Mouse (Mus musculus) kidney, embryonic 16.5 days (tissue): ENCODE data around the gene Sptlc2. TPM values are rescaled to one million over a fixed set of nuclear protein-coding genes. Genes with fewer than 3 reads are reported as not detected.
"Not testable (repeated sequence)": the region's sequence is repeated elsewhere in the genome, so short reads cannot be mapped to it uniquely, and the experiment has no call there.

Experiments
- ATAC-seq: fragments of 200-750 bp; cut with Nextera tagmentation; 2 replicates; pipeline ENCODE4 v1.8.0; 2017; ENCODE audit warnings: moderate TSS enrichment; ENCODE audit not compliant: low FRiP score, low TSS enrichment
- H3K27ac ChIP-seq: fragments of 300-500 bp; sonication (generic); 2 replicates; pipeline ENCODE4 v1.5.1; 2014; ENCODE audit warnings: low read length
- H3K27me3 ChIP-seq: fragments of 300-500 bp; sonication (generic); 2 replicates; pipeline ENCODE4 v1.6.1; 2014; ENCODE audit warnings: low read length, control low read depth, mixed read lengths; ENCODE audit not compliant: insufficient read depth
- H3K36me3 ChIP-seq: fragments of 300-500 bp; sonication (generic); 2 replicates; pipeline ENCODE4 v1.6.1; 2014; ENCODE audit warnings: low read length, control low read depth, mixed read lengths; ENCODE audit not compliant: insufficient read depth
- H3K4me1 ChIP-seq: fragments of 300-500 bp; sonication (generic); 2 replicates; pipeline ENCODE4 v1.6.1; 2014; ENCODE audit warnings: low read length, control low read depth, mixed read lengths; ENCODE audit not compliant: insufficient read depth
- H3K4me2 ChIP-seq: fragments of 300-500 bp; sonication (generic); replicated peaks from 2 replicates; pipeline ENCODE4 v1.6.1; 2014; ENCODE audit warnings: low read depth, low read length
- H3K4me3 ChIP-seq: fragments of 300-500 bp; sonication (generic); 2 replicates; pipeline ENCODE4 v1.5.1; 2014; ENCODE audit warnings: mild to moderate bottlenecking, low read length
- H3K9ac ChIP-seq: fragments of 300-500 bp; sonication (generic); replicated peaks from 2 replicates; pipeline ENCODE4 v1.6.1; 2014; ENCODE audit warnings: low read length
- H3K9me3 ChIP-seq: fragments of 300-500 bp; sonication (generic); 2 replicates; pipeline ENCODE4 v1.6.1; 2016; ENCODE audit warnings: low read length, control low read depth
- WGBS: fragments of 180-500 bp; shearing (Covaris S2); extraction: QIAGEN DNeasy Blood & Tissue Kit; methylation state at CpG from one replicate; pipeline ENCODE4 v1.1.7; 2014; 5-methylcytosine and 5-hydroxymethylcytosine counted together
- polyA plus RNA-seq: library from polyadenylated mRNA; unstranded; fragments of >200 nt; fragmentation: Nextera tagmentation; extraction: Ambion mirVana; gene quantifications from 2 replicates; pipeline ENCODE4 v1.2.1, GENCODE M21; 2015

The Sptlc2 gene
- polyA plus RNA-seq, 1 experiment from 2014 or later = 84.9 TPM

DNA sequence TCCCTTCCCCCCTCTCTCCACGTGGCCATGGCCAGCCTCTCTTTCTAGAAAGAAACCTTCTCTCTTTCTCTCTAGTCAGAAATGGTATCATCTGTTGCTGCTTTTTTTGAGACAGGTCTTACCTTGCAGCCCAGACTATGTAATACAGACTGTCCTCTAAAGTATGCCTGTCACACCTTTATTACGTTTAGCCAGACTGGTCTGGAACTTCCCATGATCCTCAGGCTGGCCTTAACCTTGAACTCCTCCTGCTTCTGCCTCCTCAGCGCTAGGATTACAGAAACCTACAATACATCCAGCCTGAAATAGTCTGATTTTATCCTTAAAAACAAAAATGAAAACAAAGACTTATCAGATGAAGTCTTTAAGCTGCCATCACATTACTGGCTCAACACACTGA lies 68.9 kb downstream of the Sptlc2 start:
- no peak overlapping the region for H3K4me2 ChIP-seq
- H3K27me3 ChIP-seq = no peaks in the 10 kb centered on the region
- ATAC-seq = no peak
- no peak overlapping the region for H3K4me3 ChIP-seq
- no peak overlapping the region for H3K27ac ChIP-seq
- H3K9me3 ChIP-seq = no peaks in the 10 kb centered on the region
- no peaks in the 10 kb centered on the region; the same call in 1 of the 2 replicates for H3K36me3 ChIP-seq
- H3K4me1 ChIP-seq = no peaks in the 10 kb centered on the region
- 83% methylated on average over 3 of the region's 3 CpGs for WGBS
- H3K9ac ChIP-seq = no peak overlapping the region

- no peaks in the 10 kb centered on the region for H3K9me3 ChIP-seq
- H3K4me1 ChIP-seq = no peaks in the 10 kb centered on the region
- ATAC-seq = no peak
- no peaks in the 10 kb centered on the region for H3K27me3 ChIP-seq
- no peak overlapping the region for H3K4me3 ChIP-seq
- WGBS = 83% methylated on average over 1 of the region's 1 CpGs
- H3K4me2 ChIP-seq = no peak overlapping the region
- H3K9ac ChIP-seq = no peak overlapping the region
- no peak overlapping the region for H3K27ac ChIP-seq
- no peaks in the 10 kb centered on the region; the same call in 1 of the 2 replicates for H3K36me3 ChIP-seq
These were observed 70.2 kb downstream of the Sptlc2 start for GRCm38 (mm10) chr12:87317951-87318350.

DNA sequence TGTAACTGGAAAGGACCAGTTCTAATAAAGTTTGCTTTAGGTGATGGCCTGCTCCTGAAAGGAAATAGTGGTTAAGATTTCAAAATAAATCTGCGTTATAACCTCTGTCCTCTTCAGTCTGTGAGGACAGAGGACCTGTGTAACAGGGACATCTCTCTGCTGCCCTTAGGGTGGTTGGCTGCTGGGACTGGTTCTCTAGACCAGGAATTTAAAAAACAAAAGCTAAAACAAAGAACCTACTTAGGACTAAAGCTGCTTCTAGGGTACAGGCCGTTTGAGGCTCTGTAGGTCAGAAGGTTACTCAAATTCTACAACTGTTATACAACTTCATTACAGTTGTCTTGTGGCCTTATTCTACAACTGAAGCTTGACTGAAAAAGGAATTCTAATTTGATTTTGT lies 75.1 kb downstream of the Sptlc2 start:
- no peak for ATAC-seq

GRCm38 (mm10) chr12:87306584-87306844 lies 81.6 kb downstream of the Sptlc2 start:
- not testable (repeated sequence) for H3K9me3 ChIP-seq, H3K4me1 ChIP-seq, H3K27ac ChIP-seq, H3K4me2 ChIP-seq, ATAC-seq, H3K27me3 ChIP-seq, H3K4me3 ChIP-seq, H3K9ac ChIP-seq
- WGBS = 86% methylated on average over 4 of the region's 4 CpGs
- peaks cover 17% of the 10 kb centered on the region for H3K36me3 ChIP-seq

More for the DNA sequence above, 75.1 kb downstream of the Sptlc2 start:
- H3K4me1 ChIP-seq = no peaks in the 10 kb centered on the region
- no peak overlapping the region for H3K27ac ChIP-seq
- no peak overlapping the region for H3K4me3 ChIP-seq
- no peak overlapping the region for H3K9ac ChIP-seq
- H3K4me2 ChIP-seq = no peak overlapping the region
- WGBS = 76% methylated on average over 2 of the region's 2 CpGs
- H3K9me3 ChIP-seq = no peaks in the 10 kb centered on the region
- peaks cover 25% of the 10 kb centered on the region for H3K36me3 ChIP-seq
- no peaks in the 10 kb centered on the region for H3K27me3 ChIP-seq

DNA sequence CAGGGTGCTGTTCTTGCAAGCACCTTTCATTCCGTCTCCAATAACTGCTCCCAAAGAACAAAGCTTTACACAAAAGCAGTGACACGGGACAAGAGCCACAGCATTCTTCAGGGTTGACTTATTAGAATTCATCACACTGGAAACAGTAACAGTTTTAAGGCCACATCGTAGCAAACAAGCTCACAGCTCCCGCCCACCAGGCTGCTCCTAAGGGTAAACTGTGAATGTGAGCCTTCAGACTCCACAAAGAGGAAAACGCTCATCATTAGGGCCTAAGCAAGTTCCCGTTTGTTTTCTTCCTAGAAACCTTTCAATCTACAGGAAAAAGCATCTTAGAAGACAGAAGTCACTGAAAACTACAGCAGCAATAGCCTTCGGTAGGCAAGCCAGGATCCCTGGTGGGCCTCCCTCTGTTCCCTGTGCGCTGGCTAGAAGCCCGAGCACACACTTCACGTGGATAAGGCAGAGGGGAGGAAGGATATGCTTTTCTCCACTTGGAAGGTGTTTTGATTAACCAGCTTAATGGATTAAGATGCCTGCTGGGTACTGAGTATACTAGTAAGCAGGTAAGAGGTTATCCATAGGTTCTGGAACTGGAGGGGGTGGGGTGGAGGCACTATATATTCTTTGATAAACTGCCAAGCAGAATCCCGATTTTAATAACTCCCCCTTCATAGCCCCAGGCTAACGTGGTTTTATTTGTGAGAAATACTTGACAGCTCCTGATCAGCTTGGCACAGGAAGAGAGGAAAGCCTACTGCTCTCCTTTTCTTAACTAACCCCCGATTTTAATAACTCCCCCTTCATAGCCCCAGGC lies 82.2 kb downstream of the Sptlc2 start:
- Histone ChIP-seq H3K4me2 (no peak overlapping the region), H3K4me3 (no peak overlapping the region), H3K9ac (no peak overlapping the region), H3K9me3 (no peaks in the 10 kb centered on the region), H3K27me3 (peaks cover 3% of the 10 kb centered on the region; the same call in 1 of the 2 replicates), H3K27ac (no peak overlapping the region), H3K4me1 (no peaks in the 10 kb centered on the region), H3K36me3 (peaks cover 17% of the 10 kb centered on the region)
- no peak for ATAC-seq
- 50% methylated on average over 13 of the region's 13 CpGs for WGBS

DNA sequence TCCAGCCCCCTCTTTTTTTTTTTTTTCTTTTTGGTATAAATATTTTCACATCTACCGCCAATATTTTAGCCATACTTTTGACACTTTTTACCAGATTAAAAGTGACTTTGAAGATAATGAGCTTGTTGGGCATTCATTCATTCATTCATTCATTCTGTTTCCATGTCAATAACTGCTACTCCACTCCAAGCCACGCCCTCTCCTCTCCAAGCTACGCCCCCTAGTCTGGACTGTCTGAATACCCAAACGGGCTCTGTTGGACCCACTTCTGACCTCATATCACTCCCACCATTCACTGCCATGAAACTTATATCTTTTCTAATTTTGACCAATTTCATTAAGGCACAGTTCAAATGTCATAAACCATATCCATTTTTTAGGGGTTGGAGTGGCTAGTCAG lies 87.0 kb downstream of the Sptlc2 start:
- Histone ChIP-seq H3K36me3 (no peaks in the 10 kb centered on the region), H3K9me3 (no peaks in the 10 kb centered on the region), H3K4me2 (no peak overlapping the region), H3K4me1 (peaks cover 9% of the 10 kb centered on the region; the same call in 1 of the 2 replicates), H3K4me3 (no peak overlapping the region), H3K9ac (no peak overlapping the region), H3K27me3 (peaks cover 17% of the 10 kb centered on the region), H3K27ac (no peak overlapping the region)
- WGBS = 50% methylated on average over 4 of the region's 4 CpGs
- ATAC-seq = no peak

- WGBS = under 1% methylated on average over 9 of the region's 9 CpGs
- peaks cover 17% of the 10 kb centered on the region for H3K27me3 ChIP-seq
- peaks cover 9% of the 10 kb centered on the region; the same call in 1 of the 2 replicates for H3K4me1 ChIP-seq
- H3K4me3 ChIP-seq = peak overlapping the region; percentile 58
- peak overlapping the region; percentile 91 for H3K4me2 ChIP-seq
- ATAC-seq = no peak
- no peaks in the 10 kb centered on the region for H3K9me3 ChIP-seq
- peak overlapping the region; percentile 70 for H3K9ac ChIP-seq
- no peaks in the 10 kb centered on the region for H3K36me3 ChIP-seq
- no peak overlapping the region for H3K27ac ChIP-seq
These were observed 87.8 kb downstream of the Sptlc2 start for GRCm38 (mm10) chr12:87300441-87300690.

DNA sequence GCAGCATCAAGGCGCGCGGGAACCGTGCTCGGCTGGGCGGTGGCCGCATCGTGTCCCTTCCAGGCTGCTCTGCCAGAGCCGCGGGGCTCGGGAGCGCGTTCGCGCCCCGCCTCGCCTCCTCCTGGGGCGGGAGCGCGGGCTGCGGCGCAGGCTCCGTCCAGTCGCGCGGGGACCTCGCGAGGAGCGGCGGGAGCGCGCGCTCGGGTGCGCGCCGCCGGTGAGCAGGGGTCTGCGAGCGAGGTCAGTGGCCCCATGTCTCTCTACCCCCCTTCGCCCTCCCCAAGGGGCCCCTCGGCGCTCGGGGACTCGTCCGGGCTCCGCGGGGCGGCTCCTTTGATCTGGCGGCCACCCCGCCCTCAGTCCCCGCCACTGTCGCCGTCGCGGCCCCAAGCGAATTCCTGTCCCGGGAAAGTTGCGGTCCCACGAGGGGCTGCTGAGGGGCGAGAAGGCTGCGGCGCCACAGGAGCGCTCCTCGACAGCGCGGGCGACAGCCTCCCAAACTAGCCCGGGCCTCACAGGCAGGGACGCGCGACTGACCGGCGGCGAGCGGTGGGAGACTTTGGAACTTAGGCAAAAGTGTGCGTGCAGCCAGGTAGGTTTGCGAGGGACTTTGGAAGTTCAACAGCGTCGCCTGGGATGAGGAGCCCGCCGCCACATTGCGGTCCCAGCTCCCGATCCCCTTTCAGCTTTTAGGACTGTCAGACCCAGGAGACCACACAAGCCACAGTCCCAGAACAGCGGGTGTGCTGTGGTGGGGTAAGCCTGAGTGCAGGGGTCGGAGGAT lies 88.3 kb downstream of the Sptlc2 start, which contains the start of gene Ism2:
Gene Ism2 (minus strand): TSS at position 49 of the 784 bp plus-strand sequence.
- Histone ChIP-seq H3K4me3 (peak within 1 kb of the TSS; percentile 58), H3K9me3 (no peaks in the 10 kb centered on the region)
- peak; percentile 79 for ATAC-seq

DNA sequence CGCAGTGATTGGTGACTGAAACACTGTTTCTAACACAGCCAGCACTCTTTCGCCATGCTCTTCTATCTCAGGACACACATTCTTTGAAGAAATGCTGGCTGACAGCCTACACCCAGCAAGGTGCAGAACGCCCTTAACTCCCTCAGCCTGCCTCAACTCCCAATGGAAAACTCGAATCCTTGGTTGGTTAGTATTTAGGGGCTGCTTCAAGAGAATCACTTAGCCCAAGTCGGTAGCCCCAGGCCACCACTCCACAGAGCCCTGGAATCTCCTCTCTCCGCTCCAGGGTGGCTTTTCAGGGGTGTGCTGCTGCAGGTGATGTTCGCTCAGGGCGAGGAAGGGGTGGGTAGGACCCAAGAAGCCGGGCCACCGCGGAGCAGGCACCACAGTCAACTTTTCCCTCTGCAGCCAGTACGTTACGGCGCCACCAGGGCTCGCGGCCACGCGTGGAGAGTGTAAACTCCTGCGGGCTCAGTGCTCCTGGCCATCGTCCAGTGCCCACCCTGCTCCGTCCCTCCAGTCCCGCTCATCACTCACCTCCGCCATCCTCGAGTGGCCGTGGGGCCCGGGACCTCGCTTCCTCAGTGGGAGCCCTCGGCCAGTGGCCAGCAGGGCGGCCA lies 89.0 kb downstream of the Sptlc2 start:
- peaks cover 17% of the 10 kb centered on the region for H3K27me3 ChIP-seq
- H3K4me3 ChIP-seq = peak overlapping the region; percentile 58
- ATAC-seq = no peak; the same call in 1 of the 2 replicates
- no peak overlapping the region for H3K27ac ChIP-seq
- H3K4me2 ChIP-seq = peak overlapping the region; percentile 91
- WGBS = 7% methylated on average over 29 of the region's 29 CpGs
- H3K9me3 ChIP-seq = no peaks in the 10 kb centered on the region
- peak overlapping the region; percentile 70 for H3K9ac ChIP-seq
- no peaks in the 10 kb centered on the region for H3K36me3 ChIP-seq
- H3K4me1 ChIP-seq = peaks cover 9% of the 10 kb centered on the region; the same call in 1 of the 2 replicates

More for the DNA sequence above, 88.3 kb downstream of the Sptlc2 start, which contains the start of gene Ism2:
- under 1% methylated on average over 65 of the region's 86 CpGs for WGBS
- peaks cover 17% of the 10 kb centered on the region for H3K27me3 ChIP-seq
- peaks cover 9% of the 10 kb centered on the region; the same call in 1 of the 2 replicates for H3K4me1 ChIP-seq
- H3K36me3 ChIP-seq = no peaks in the 10 kb centered on the region
- no peak within 1 kb of the TSS for H3K27ac ChIP-seq
- H3K9ac ChIP-seq = peak within 1 kb of the TSS; percentile 70
- peak within 1 kb of the TSS; percentile 91 for H3K4me2 ChIP-seq
